Mouse (Mus musculus): ENCODE results near the gene Pde4d.

- no peak for TF ChIP-seq CTCF (IDR thresholded peaks at IDR 0.05; ENCODE audit: extremely low read depth, insufficient read depth, low read length)
- TF ChIP-seq POLR2A (IDR thresholded peaks at IDR 0.05; ENCODE audit: extremely low read depth, insufficient read depth, low read length), result no peak
Observed at GRCm38 (mm10) chr13:108552288-108552687, 102.5 kb downstream of the Pde4d start.
